Mouse (Mus musculus) T-helper 1 cell (primary cell): ENCODE data around the gene Ryr1.

ENCODE experiments used
- in situ Hi-C: fragments of 300-600 bp; cut with MboI, MseI; formaldehyde crosslinking; loops from one replicate; pipeline ENCODE4 v1.15.1; 2025; ENCODE audit warnings: high pct_unique_total_duplicates

Ryr1 gene

GRCm38 (mm10) chr7:29124970-29125369 lies at the start of gene Ryr1:
TSS of gene Ryr1 (minus strand) at chr7:29125179.
- in situ Hi-C loops, result no loop called here

- in situ Hi-C loops, result no loop called here
Observed at GRCm38 (mm10) chr7:29172390-29173016, 47.5 kb upstream of the Ryr1 start.

DNA sequence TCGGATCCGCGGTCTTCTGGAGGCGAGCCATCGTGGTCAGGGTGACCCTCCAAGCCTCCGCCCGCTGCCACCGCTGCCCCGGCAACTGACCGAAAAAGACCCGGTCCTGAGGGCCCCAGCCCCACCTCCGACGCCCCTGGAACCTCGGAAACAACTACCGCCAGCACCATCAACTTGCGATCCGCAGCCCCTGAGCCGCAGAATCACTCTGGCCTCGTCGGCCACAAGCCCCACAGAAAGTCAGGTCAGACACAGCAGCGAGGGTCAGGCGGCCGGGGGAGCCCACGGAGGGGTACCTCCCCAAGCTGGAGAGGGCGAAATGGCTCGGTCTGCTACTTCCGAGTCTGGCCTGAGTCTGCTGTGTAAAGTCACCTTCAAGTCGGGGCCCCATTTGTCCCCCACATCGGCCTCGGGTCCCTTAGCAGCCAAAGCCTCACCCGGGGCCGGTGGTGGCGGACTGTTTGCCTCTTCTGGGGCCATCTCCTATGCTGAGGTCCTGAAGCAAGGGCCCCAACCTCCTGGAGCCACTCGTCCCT lies 46.7 kb upstream of the Ryr1 start:
- in situ Hi-C loops, result no loop called here

GRCm38 (mm10) chr7:29170755-29171561 lies 46.0 kb upstream of the Ryr1 start:
- in situ Hi-C loops, result no loop called here

DNA sequence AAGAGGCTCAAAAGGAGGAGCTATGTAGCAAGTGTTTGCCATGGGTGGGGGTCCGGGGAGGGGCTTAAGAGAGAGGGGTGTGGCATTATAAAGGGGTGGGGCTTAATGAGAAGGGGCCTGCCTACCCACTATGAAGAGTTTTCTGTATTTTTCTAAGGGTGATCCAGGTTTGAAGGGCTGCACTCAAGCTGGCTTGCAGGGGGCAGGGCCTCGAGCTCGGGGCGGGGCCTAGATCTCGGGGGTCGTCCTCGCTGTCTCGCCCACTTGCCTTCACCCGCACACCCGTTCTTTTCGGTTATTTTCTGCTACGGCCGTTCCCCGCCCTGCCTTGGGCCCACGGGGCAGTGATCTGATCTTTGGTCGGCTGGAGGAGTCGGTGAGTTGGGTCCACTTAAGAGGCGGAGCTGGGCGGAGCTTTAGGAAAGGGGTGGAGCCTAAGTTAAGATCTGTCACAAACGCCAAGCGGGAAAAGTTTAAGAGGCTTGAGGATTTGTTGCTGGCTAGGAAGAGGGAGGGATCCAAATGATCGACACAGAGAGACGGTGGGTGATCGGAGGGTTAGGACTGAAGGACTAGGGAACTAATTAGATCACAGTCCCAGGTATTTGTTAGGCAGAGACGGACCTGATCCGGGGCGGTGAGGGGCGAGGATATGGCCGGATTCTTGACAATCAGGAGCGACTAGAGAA lies 45.2 kb upstream of the Ryr1 start, which contains the start of the genes Ggn and Spred3:
Gene Ggn (plus strand): TSS at position 145 of the 689 bp plus-strand sequence.
Gene Spred3 (minus strand): TSS at position 346 of the 689 bp plus-strand sequence.
- in situ Hi-C loops, result no loop called here

DNA sequence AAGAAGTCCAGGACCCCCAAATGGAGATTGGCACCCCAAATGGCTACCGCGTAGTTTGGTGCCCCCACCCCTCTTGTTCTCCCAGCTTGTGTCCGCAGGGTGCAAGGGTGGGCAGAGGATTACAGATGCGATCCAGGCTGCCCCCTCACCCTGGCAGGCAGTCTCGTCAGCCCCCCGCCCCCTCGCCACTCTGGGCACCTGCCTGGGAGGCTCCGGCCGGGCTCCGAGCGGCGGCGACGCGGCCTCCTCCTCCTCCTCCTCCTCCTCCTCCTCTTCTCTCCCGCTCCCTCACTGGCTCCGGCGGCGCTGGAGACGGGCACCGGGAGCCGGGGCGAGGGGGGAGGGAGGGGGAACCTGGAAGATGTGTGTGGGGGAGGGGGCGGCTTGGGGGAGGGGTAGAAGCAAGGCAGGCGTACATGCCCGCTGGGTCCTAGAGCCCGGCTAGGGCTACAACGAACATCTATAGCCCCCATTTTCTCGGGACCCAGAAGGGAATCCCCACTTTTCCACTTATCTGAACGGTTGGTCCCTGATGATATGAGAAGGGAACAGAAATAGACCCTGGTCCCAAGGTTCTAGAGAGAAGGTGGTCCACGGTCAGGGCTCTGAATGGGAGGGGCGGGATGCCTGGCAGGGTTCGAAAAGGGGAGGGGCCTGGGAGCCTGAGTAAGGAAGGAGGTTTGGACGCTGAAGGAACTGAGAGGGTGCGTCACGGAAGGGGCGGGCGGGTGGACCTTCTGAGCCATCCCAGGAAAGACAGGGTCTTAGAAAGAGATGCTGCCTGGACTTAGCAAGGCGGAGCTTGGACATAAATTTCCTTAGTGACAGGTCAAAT lies 44.5 kb upstream of the Ryr1 start:
- in situ Hi-C loops, result no loop called here

- in situ Hi-C loops, result no loop called here
Observed at GRCm38 (mm10) chr7:29168791-29169230, 43.8 kb upstream of the Ryr1 start.

DNA sequence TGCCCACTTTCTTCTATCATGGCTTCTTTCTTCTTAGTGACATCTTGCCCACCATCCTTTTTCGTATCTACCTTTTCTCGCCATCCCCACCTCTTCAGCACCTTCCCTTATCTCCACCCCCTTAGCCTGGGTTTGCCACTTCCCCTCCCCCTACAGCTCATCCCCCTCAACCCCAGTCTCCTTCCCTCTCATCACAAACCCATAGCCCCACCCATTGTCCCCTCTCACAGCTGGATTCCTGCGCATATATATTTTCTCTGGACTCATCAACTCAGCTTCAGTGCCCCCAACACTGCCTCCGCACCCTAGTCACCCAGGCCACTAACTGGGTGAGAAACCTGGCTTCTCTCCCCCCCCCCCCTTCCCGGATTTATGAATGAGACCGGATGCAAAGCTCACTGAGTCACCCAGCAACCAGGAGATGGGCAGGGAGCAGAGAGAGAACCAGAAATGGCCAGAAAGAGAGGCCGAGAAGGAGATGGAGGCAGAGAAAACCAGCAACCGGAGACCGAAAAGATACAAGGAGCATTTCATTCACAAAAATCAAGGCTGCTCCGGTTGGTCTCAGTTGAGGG lies 43.2 kb upstream of the Ryr1 start:
- in situ Hi-C loops, result no loop called here

- in situ Hi-C loops, result no loop called here
Observed at GRCm38 (mm10) chr7:29167656-29168055, 42.7 kb upstream of the Ryr1 start.

- in situ Hi-C loops, result no loop called here
Observed at GRCm38 (mm10) chr7:29162750-29163525, 38.0 kb upstream of the Ryr1 start.

DNA sequence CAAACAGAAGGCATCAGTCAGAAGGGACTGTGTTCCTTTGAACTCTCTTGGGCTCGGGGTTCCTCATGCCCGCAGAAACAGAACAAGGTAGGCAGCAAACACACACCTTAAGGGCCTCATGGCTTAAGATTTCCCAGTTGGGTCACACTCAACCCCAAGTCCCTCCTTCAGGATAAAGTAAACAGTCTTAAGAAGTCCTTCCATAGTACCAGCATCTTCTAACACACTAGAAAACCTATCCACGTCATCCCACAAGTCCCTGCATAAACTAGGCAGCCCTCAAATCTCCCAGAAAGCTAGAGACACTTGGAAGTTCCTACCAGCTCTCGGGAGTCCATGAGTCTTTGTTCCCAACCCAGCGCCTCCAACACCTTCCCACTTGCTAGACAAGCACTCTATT lies 37.3 kb upstream of the Ryr1 start:
- in situ Hi-C loops, result no loop called here

DNA sequence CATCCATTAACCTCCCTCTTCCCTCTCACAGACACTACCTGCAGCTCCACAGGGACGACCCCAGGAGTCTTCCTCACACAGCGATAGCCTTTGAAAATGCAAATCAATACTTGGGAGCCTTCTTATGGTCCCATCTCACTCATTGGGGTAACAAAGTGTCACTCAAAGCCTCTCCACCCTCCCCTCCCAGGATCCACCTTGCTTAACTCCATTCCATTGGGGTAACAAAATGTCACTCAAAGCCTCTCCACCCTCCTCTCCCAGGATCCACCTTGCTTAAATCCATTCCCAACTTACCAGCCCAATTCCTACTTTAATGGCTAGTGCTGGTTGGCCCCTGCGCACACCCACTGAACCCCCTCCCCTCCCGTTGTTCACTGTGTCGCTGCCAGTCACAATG lies 33.3 kb upstream of the Ryr1 start:
- in situ Hi-C loops, result no loop called here

- in situ Hi-C loops, result no loop called here
Observed at GRCm38 (mm10) chr7:29155838-29156782, 31.1 kb upstream of the Ryr1 start, which contains the start of gene Fam98c. TSS of gene Fam98c (minus strand) at chr7:29156234.

DNA sequence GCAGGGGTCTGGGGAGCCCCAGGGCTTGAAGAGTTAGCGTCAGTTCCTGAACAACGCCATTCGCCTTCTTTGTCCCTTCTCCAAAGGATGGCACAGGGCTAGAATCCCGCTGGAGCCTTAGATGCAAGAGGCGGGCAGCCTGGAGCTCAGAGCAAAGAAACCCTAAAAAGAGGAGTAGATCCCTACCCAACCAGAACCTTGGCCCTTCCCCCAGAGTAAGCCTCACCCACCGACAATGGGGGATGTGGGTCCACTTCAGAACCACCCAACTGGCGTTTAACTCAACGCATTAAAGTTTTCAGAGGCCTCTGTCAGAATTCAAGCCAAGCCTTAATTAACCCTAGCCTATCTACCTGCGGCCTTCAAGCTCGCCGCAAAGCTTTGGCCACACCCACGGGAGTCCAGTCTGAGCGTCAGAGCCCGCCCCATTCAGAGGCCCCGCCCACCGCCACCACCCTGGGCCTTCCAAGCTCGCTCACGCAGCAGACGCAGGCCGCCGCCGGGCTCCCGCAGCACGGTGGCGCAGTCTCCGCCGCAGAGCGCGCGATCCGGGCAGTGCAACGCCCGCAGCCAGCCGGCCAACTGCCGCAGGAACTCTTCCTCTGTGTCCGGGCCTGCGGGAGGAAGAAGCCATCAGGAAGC lies 30.3 kb upstream of the Ryr1 start:
- in situ Hi-C loops, result no loop called here

- in situ Hi-C loops, result no loop called here
Observed at GRCm38 (mm10) chr7:29154018-29154720, 29.2 kb upstream of the Ryr1 start.

- in situ Hi-C loops, result no loop called here
Observed at GRCm38 (mm10) chr7:29151486-29151885, 26.5 kb upstream of the Ryr1 start.

GRCm38 (mm10) chr7:29148771-29149170 lies 23.8 kb upstream of the Ryr1 start:
- in situ Hi-C loops, result no loop called here
